Mouse (Mus musculus) heart, adult 9 months (tissue): Measurements from ENCODE around the gene Col4a3bp.

Experiments used
- DNase-seq, 2 experiments: peaks; one replicate each; pipeline ENCODE4 v3.0.0; 2022; ENCODE audit warnings: low spot score in 2 of 2

The Col4a3bp gene

GRCm38 (mm10) chr13:96541381-96541780 is 1.0 kb upstream of the Col4a3bp start:
- DNase-seq = no peak

- DNase-seq = peak in 1 of 2 experiments; percentile 45
Observed at GRCm38 (mm10) chr13:96542901-96543891, 778 bp downstream of the Col4a3bp start.

- DNase-seq = no peak
Observed at GRCm38 (mm10) chr13:96544506-96544905, 2.1 kb downstream of the Col4a3bp start.

DNA sequence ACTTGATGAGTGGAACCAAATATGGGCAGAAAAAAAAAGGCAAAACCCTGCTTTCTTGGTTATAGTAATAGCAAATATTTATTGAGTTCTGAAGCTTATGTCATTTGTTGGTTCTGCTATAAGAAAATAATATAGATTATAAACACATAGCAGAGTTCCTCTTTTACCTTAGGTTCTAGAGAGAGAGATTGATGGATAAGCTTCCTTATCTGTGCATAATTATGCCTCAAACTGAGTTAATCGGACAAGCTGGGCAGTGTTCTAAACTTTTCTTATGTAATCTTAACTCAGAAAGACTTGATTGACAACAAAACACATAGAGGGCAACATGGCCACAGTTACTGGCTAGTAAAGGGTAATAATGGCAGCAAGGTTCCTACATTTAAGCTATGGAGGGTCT is 4.8 kb downstream of the Col4a3bp start:
- no peak for DNase-seq

GRCm38 (mm10) chr13:96547941-96548340 is 5.5 kb downstream of the Col4a3bp start:
- no peak for DNase-seq

DNA sequence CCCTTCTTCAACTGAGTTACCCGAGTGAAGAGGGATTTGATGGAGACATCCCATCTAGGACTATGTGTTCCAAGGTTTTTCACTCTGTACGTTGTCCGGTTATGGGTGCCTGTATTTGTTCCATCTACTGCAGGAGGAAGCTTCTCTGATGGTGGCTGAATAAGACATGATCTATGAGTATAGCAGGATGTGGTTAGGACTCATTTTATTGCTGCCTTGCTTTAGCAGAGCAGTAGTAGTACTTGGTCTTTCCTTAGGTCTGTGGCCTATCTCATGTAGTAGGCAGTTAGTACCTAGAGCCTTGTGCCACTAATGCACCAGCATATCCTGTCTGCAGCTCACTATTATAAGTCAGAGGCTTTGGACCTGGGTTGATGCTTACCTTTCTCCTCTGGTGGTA is 12.7 kb downstream of the Col4a3bp start:
- no peak for DNase-seq

- DNase-seq = no peak
Observed at GRCm38 (mm10) chr13:96567977-96568376, 25.6 kb downstream of the Col4a3bp start.

GRCm38 (mm10) chr13:96570313-96571015 is 28.0 kb downstream of the Col4a3bp start:
- DNase-seq = no peak

DNA sequence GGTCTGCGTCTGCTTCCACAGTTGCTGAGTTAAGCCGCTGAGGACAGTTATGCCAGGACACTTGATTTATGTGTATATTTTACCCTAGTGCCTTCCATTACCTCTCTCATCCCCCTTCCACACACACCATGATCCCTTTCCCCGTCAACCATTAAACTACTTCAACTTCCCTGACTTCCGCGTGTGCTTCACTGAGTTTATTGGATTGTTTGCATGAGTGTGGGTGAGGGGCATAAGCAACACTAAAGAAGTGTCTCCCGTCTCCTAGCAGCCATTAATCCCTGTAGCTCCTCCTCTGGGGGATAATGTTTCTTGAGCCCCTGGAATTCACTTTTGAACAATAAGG is 28.6 kb downstream of the Col4a3bp start:
- no peak for DNase-seq

DNA sequence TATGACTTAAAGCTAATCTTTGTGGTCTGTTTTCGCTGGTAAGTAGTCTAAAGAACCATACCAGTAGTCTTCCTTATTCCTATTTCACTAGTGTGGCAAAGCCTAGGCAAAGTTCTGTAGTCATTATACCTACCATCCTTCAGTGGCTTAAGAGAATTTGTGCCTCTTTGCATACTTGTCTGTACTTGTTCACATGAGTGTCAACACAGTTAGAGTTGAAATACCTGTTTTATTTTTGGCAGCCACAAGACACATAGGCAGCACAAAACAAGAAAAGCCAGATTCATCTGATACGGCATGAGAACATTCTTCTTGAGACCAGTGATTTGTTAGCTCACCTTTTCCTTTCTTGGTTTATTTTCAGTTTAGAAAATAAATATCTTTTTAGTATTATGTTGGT is 31.8 kb downstream of the Col4a3bp start:
- DNase-seq = no peak

- DNase-seq = no peak
Observed at GRCm38 (mm10) chr13:96579104-96579503, 36.7 kb downstream of the Col4a3bp start.

DNA sequence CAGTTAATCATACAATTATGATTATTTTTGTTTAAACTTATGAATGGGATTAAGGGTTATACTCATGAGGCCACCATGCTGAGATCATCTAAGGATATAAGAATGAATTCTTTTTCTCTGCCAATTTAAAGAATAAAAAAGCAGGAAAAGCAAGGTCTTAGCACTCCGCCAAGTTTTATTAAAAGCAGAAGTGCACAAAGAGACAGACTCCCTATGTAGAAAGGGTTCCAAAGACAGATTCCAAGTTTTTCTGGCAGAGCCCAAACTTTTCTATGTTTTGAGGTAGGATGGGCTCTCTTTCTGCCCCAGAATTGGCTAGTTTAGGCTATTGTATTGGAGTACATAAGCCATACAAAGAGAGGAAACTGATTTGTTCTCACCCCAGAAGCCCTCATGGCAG is 37.6 kb downstream of the Col4a3bp start:
- DNase-seq = no peak

DNA sequence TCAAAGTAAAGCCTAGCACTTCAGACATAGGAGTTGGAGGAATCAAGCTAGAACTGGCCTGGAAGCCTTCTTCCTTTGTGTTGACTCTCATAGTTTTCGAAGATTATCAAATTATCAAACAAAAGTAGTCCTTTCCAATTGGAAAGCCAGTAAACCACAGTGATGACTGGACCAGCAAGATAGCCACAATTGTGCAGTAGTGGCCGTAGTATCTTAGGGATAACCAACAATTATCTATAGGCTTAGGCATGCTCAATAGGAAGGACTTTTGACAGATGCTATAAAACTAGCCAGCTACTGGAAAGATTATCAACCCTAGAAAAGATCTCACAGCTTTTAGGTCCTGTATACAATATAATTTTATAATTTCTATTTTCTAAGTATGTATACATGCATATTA is 41.8 kb downstream of the Col4a3bp start:
- DNase-seq = no peak

- no peak for DNase-seq
Observed at GRCm38 (mm10) chr13:96586540-96586939, 44.1 kb downstream of the Col4a3bp start.

DNA sequence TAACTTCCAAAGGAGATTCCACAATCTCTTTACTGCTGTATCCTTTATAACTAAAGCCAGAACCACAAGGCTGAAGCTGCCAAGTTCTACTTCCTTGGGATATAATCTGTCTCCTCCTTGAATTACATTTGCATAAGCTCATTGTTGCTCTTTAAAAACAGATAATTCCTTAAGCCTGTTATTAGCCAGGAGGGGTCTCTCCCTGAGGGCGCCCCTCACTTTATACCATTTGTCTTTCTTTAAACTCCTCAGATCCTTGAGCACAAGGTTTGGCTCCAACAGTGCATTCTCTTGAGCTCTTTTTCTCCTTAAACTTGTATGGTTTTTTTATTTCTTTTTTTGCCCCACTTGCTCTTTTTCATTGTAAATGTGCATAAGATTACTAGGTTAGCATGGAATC is 46.2 kb downstream of the Col4a3bp start:
- no peak for DNase-seq

DNA sequence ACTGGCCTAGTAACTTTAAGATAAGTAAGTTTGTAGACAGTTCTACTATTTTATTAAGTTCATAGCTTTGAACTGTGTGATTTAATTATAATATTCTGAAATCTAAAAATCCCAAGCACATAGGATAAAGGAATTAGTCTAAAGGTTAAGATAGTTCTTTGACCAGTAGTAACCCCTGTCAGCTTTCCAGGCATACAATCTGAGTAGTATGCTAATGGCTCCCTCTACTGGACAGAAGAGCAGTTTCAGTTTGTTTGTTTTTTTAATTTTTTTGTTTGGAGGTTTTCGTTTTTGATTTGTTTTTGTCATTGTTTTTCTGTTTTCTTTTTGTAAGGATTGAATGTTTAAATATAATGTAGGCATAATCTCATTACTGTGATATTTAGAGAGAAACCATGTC is 51.2 kb downstream of the Col4a3bp start:
- DNase-seq = peak; percentile 18

DNA sequence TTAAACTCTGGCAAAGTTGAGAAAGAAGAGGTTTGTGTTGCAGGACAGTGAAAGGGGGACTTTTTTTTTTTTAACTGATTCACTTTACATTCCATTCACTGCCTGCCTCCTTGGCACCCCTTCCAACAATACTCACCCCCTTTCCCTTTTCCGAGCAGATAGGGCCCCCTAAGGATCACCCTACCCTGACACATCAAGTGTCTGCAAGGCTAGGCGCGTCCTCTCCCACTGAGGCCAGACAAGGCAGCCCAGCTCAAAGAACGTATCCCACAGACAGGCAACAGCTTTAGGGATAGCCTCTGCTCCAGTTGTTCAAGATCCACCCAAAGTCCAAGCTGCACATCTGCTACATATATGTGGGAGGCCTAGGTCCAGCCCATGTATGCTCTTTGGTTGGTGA is 51.7 kb downstream of the Col4a3bp start:
- DNase-seq = no peak

DNA sequence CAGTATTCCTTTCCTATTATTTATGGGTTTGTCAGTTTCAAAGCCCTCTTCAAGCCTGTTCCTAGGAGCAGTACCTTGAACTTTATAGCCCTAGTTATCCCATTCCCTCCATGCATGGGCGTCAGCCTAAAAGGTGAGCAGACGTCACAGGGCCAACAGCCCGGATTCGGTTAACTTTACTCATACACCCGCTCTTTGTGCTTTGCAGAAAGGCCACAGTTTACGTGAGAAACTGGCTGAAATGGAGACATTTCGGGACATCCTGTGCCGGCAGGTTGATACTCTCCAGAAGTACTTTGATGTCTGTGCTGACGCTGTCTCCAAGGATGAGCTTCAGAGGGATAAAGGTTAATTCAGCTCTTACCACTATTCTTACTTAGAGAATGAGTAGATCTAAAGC is 56.8 kb downstream of the Col4a3bp start:
- no peak for DNase-seq

DNA sequence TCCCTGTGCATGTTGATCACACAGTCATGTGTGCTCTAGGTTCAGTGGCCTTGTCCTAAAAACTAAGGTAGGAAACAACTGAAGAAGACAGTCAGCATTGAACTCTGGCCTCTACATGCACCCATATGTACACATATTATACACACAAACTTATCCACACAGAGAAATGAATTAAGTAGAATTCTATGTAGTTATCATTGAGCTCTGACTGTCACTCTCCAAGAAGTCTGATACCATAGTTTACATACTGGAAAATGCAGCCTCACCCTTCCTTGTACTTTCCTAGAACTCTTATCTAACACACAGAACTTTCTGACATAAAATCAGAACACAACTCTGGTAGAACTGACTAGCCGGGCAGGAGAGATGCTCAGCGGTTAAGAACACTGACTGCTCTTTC is 61.8 kb downstream of the Col4a3bp start:
- DNase-seq = no peak

DNA sequence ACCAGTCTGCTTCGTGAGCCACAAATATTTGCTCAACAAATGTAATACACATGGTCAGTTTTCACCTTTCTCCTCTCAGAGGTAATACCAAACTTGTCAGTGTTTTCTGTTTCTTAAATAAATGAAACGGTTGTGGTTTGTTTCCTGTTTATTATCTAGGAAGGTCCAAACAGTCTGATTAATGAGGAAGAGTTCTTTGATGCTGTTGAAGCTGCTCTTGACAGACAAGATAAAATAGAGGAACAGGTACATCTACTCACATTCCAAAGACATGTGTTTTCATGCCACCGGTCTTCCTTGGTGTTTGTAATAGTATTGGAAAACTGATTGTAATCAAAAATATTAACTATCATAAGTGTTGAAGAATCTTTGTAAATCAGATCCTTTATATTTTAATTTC is 72.2 kb downstream of the Col4a3bp start:
- DNase-seq = no peak

GRCm38 (mm10) chr13:96620891-96621290 is 78.5 kb downstream of the Col4a3bp start:
- DNase-seq = no peak

GRCm38 (mm10) chr13:96630396-96630795 is 88.0 kb downstream of the Col4a3bp start:
- no peak for DNase-seq

DNA sequence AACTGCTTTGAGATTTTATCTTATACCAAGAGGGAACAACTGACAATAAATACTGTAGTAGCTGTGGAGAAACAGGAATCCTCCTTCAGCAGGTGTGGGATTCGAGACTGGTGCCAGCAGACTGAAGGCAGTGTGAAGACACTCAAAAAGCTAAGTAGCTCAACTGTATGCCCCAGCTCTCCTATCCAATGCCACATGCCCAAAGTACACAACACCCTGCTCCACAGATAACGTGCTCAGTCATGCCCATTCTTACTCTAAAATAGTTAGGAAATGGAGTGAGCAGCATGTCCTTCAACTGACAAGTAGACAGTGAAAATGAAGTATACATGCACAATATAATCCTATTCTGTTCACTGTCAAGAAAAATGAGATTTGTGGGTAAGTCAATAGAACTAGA is 101.8 kb downstream of the Col4a3bp start:
- DNase-seq = no peak
